Mouse (Mus musculus): ENCODE measurements around the gene Platr17.

Gene Platr17

DNA sequence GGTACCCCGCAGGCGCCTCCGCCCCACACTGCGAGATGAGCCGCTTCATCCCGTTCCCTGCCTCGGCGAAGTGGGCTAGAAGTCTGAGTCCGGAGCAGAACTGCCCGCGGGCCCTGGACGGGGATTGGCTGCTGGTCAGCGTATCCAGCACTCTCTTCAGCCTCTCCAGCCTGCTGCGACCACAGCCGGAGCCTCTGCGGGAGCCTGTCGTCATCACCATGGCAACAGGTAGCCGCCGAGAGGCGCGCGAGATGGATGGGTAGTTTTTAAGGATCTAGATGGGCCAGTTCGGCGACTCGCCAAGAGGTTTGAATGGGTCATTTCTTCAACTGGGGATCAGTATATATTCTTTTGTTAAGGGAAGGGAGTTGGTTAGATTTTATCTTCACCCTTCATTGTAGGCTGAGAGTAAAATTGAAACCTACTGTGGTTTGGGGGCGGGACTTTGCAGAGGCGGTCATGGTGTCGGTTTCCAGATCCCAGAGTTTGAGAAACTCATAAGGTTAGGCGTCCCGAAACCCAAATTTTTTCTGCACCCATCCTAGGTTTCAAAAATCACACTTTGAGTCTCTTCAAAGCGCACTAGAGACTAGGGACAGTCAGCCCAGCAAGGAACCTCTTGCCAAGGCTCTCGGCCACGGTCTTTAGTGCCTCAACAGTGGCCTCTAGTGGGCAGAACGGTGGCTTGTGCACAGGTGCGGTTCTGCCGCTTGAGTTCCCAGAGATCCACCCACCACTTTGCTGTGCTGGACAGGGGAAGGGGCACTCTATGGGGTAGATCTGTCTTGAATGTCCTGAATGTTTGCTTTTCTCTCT is 15.6 kb downstream of the Platr17 start:
- peak; percentile 89 to 96 for DNase-seq

- no peak for DNase-seq
Observed at GRCm38 (mm10) chr17:33921361-33921760, 16.4 kb downstream of the Platr17 start.

- DNase-seq, result peak; percentile 35 to 75
Observed at GRCm38 (mm10) chr17:33924577-33925283, 19.8 kb downstream of the Platr17 start.

- no peak for DNase-seq
Observed at GRCm38 (mm10) chr17:33925406-33926116, 20.6 kb downstream of the Platr17 start.

DNA sequence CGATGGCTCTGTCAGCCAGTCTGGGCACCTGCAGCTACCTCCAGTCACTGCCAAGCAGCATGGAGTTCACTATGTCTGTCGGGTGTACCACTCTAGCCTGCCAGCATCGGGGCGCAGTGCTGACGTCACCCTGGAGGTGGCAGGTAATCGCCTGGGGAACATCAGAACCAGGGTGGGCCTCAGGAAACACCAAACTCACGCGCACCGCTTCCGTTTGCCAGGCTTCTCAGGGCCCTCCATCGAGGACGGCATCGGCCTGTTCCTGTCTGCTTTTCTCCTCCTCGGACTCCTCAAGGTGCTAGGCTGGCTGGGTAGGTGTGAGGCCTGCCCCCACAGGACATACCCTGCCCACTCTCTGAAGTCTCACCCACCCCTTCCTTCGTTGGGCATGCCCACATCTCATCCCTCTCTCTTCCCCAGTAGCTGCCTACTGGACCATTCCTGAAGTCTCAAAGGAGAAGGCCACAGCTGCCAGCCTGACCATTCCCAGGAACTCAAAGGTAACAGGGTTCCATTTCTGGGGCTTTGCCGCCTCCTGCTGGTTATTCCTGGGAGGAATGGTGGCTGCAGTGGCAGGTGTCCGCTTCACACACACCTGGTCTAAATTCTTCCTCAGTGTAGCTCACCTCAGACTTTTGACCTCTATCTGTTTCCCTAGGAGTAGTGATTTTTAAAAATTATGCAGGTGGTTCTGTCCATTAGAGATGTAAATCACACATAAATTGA is 21.4 kb downstream of the Platr17 start:
- peak; percentile 29 to 73 for DNase-seq

DNA sequence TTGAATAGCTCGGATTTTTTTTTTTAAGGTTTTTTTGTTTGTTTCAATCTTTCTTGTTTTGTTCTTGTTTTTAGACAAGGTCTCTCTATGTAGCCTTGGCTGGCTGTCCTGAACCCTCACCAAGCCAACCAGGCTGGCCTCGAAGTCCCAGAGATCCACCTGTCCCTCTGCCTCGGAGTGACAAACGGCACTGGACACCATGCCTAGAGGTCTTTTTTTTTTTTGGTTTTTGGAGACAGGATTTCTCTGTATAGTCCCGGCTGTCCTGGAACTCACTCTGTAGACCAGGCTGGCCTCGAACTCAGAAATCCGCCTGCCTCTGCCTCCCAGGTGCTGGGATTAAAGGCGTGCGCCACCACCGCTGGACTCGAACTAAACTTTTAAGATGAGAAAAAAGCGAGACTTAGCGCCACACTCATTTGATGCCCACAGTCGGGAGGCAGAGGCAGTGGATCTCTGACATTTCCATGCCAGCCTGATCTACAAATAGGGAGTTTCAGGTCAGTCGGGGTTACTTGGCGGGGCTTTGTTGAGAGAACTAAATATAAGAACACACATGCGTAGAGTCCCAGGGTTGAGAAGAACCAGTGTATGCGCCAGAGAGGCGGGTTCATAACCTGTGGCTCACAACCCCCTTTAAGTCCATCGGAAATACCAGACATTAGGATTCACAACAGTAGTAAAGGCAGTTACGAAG is 23.5 kb downstream of the Platr17 start:
- DNase-seq, result no peak

DNA sequence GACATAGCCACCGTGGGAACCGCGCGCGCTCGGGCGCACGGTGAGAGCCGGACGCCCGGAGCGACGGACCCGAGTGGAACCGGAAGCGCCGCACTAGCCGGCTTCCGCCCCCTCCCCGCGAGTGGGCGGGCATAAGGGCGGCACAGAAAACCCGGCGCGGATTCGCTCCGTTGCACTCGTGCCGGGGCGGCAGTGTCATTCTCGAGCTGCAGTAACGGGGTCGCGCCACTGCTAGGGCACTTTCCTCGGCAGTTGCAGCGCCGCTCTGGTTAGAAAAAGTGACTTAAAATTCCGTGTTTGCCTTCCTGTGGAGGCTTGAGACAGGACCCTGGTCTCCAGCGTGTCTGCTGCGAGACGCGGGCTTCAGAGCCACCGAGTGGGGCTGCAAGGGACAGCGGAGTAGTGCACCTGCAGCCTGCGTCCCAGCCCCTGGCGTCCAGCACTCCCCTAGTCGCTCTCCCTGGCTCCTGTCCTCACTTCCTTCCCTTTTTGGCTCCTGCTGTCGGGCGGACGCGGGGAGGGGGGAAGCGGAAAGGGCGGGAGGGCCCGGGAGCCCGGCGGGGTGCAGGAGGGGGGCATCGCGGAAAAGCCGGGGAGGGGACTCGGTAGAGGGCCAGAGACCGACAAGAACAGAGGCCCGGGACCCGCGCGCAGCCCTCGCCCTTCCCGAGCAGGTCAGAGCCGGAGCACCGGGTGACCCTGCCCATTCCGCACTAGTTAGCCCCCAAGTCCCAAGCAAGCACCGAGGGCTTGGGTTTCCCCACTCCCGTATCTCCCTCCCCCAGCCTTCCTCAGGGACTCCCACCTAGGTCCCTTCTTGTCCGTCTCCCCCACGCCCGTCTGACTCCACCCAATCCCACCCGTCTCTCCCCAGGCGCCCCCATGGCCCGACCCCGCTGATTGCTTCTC is 24.7 kb downstream of the Platr17 start, which contains the start of gene Rgl2:
Rgl2 (plus strand) TSS at position 173 of the 909 bp plus-strand sequence.
- DNase-seq, result peak; percentile 88 to 95

GRCm38 (mm10) chr17:33930280-33931158 is 25.6 kb downstream of the Platr17 start:
- peak; percentile 81 to 84 for DNase-seq

DNA sequence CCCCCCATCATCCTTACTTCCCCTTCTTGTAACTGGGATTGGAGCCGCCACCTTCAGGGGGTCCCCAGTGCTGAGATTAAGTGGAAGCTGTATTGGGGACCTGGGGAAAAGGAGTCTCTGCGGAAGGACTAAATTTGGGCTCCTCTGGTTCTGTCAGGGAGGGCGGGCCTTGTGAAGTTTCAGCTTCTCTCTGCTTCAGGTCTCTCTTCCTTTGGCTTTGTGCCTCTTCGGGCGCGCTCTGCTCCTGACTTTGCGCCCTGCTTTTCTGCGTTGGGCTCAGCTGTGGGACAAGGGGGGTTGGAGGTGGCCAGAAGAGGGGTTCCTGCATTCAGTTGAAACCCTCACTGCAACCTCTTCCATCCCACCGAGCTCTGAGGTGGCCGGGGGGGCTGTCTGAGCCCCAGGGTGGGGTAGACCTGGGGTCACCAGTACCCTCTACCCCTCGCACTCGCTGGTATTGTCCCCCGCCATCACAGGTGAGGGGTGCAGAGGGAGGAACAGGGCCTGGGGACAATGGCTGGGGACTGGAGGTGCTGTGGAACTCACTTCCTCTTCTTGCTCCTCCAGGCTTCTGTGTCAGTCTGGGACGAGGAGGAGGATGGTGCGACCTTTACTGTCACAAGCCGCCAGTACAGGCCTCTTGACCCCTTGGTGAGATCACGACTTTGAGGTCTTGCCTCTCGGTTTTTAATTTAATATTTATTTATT is 26.4 kb downstream of the Platr17 start:
- no peak for DNase-seq

DNA sequence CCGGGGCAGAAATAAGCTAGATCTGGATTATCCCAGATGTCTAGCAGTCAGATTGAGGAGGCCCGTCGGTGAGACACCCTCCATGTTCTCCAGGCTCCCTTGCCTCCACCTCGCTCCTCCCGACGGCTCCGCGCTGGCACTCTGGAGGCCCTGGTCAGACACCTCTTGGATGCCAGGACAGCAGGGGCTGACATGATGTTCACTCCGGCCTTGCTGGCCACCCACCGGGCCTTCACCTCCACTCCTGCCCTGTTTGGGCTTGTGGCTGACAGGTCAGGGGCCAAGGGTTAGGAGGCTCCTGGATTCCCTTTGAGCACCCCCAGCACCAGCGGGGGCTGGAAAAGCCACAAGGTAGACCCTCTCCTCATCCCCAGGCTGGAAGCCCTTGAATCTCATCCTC is 27.0 kb downstream of the Platr17 start:
- no peak for DNase-seq

GRCm38 (mm10) chr17:33932448-33932847 is 27.5 kb downstream of the Platr17 start:
- no peak for DNase-seq

DNA sequence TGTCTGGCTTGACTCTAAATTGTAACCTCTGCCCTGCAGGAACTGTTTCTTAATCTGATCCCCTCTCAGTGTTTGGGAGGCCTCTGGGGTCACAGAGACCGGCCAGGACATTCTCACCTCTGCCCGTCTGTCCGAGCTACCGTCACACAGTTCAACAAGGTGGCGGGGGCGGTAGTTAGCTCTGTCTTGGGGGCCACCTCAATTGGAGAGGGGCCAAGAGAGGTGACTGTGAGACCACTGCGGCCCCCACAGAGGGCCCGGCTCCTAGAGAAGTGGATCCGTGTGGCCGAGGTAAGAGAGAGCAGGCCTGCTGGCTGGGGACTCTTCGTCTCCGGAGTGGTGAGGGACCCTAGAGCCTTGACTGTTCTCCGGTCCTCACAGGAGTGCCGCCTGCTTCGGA is 28.0 kb downstream of the Platr17 start:
- no peak for DNase-seq

DNA sequence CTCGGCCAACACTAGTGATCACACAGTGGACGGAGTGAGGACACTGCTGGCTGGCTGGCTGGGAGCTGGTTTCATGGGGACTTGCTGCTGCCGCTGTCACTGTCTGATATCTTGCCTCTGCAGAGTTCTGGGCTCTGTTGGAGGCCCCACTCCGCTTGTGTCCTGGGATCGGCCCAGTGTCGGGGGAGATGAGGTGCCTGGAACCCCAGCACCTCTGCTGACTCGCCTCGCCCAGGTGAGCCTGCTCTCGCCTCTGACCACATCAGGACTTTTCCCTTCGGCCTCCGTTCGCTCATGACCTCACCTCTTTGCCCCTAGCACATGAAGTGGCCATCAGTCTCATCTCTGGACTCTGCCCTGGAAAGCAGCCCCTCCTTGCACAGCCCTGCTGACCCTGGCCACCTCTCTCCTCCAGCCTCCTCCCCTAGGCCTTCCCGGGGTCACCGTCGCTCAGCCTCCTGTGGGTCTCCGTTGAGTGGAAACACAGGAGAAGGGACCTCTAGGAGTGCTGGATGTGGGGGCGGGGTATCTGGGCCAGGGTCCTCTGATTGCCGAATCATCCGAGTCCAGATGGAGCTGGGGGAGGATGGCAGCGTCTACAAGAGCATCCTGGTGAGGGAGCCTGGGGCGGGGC is 30.6 kb downstream of the Platr17 start:
- no peak for DNase-seq

DNA sequence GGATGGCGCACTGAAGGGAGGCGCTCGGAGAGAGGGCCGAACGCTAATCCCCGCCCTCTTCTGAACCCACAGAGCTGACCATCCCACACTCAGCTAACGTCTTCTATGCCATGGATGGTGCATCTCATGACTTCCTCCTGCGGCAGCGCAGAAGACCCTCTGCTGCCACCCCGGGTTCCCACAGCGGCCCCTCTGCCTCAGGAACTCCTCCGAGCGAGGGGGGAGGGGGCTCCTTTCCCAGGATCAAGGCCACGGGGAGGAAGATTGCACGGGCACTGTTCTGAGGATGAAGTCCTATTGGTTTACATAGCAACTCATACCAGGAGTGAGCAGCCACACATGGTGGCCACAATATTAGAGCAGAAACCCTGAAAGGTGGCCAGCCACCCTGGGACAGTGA is 32.1 kb downstream of the Platr17 start:
- DNase-seq, result no peak

- no peak for DNase-seq
Observed at GRCm38 (mm10) chr17:33938783-33939182, 33.8 kb downstream of the Platr17 start.

DNA sequence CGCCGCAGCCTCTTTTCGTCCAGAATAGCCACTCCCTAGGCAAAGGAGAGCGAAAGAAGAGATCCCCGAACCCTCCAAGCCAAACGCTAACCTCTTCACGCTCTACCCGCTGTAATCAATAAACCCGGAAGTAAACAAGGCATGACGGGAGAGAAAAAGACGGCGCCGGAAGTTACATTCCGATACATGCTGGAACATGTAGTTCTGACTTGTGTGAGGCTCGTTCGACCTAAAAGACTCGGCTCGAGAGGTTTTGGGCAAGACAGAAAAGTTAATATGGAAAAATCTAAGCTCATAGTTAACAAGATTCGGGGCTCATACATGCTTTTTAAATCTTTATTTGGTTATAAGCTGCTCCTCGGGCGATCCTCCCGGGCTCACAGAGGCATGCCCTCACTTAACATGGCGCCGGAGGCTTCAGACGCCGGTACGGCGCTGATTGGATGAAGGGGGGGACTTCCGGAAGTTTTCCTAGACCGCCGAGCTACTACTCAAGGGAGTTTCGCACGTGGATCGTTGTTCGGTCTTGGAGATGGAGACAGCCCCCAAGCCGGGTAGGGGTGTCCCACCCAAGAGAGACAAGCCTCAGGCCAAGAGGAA is 35.4 kb downstream of the Platr17 start, which contains the start of the genes Pfdn6 and Wdr46:
Pfdn6 (minus strand) TSS at position 138 of the 600 bp plus-strand sequence.
Wdr46 (plus strand) TSS at position 455 of the 600 bp plus-strand sequence.
- DNase-seq, result peak; percentile 93 to 95

DNA sequence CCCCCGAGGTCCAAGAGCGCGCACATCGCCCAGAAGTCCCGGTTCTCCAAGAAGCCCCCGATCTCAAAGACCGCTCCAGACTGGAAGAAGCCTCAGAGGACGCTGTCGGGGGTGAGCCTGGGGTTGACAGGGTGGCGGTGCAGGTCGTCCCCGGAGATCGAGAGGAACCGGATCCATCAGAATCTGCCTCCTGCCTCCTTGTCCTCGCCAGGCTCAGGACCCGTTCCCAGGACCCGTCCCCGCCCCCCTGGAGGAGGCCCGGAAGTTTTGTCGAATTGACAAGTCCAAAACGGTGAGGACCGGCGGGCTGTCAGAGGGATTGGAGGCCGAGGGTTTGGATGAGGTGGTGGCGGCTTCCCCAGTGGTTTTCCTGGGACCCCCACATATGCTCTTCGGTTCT is 36.0 kb downstream of the Platr17 start:
- DNase-seq, result peak in 1 of 2 experiments; percentile 64

DNA sequence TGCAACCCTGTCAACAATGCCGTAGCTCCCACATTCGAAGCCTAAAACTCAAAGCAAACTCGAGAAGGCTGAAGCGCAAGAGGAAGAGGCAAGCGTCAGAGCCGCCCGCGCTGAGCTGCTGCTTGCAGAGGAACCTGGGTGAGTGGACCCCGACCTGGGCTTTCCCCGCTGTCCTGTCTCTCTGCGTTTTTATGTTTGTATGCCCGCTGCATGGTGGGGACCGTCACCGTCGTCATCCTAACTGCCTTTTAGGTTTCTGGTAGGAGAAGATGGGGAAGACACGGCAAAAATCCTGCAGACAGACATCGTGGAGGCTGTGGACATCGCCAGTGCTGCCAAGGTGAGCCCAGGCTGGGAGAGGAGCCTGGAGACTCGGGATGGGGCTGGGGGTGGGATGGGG is 36.4 kb downstream of the Platr17 start:
- no peak for DNase-seq

Data from kidney, postnatal 36 days (tissue).